Mouse (Mus musculus) embryonic facial prominence, embryonic 12.5 days (tissue): ENCODE results near the gene Ap3s2. TPM values are rescaled to one million over a fixed set of nuclear protein-coding genes. Genes with fewer than 3 reads are reported as not detected.

ENCODE experiments used
- ATAC-seq: fragments of 200-750 bp; cut with Nextera tagmentation; 2 replicates; pipeline ENCODE4 v1.8.0; 2017; ENCODE audit not compliant: insufficient number of reproducible peaks, insufficient read depth, low FRiP score, low TSS enrichment
- H3K27ac ChIP-seq: fragments of 300-500 bp; sonication (generic); 2 replicates; pipeline ENCODE4 v1.5.1; 2016; ENCODE audit warnings: mild to moderate bottlenecking
- H3K27me3 ChIP-seq: fragments of 300-500 bp; sonication (generic); 2 replicates; pipeline ENCODE4 v1.6.1; 2016; ENCODE audit warnings: mild to moderate bottlenecking, moderate library complexity
- H3K36me3 ChIP-seq: fragments of 300-500 bp; sonication (generic); 2 replicates; pipeline ENCODE4 v1.6.1; 2016; ENCODE audit warnings: mild to moderate bottlenecking
- H3K4me1 ChIP-seq: fragments of 300-500 bp; sonication (generic); 2 replicates; pipeline ENCODE4 v1.6.1; 2016
- H3K4me2 ChIP-seq: fragments of 300-500 bp; sonication (generic); replicated peaks from 2 replicates; pipeline ENCODE4 v1.6.1; 2016; ENCODE audit warnings: mild to moderate bottlenecking, moderate library complexity
- H3K4me3 ChIP-seq: fragments of 300-500 bp; sonication (generic); 2 replicates; pipeline ENCODE4 v1.5.1; 2016; ENCODE audit warnings: mild to moderate bottlenecking
- H3K9ac ChIP-seq: fragments of 300-500 bp; sonication (generic); 2 replicates; pipeline ENCODE4 v1.6.1; 2016; ENCODE audit warnings: mild to moderate bottlenecking, moderate library complexity
- H3K9me3 ChIP-seq: fragments of 300-500 bp; sonication (generic); 2 replicates; pipeline ENCODE4 v1.6.1; 2016; ENCODE audit warnings: mild to moderate bottlenecking, moderate library complexity
- WGBS: fragments of 180-500 bp; shearing (Covaris S2); methylation state at CpG from one replicate; pipeline ENCODE4 v1.1.7; 2016; 5-methylcytosine and 5-hydroxymethylcytosine counted together
- microRNA-seq: library from miRNA; unstranded; fragments of <30 nt; microRNA quantifications from one replicate; pipeline ENCODE4, GENCODE M21; 2017
- polyA plus RNA-seq: library from polyadenylated mRNA; unstranded; fragments of >200 nt; fragmentation: Nextera tagmentation; extraction: Ambion mirVana; gene quantifications from 2 replicates; pipeline ENCODE4 v1.2.1, GENCODE M21; 2016

Ap3s2 gene
- polyA plus RNA-seq, 1 experiment from 2014 or later: 38.1 TPM

- Histone ChIP-seq H3K27me3 (no peaks in the 10 kb centered on the region), H3K27ac (no peak overlapping the region), H3K36me3 (no peaks in the 10 kb centered on the region; the same call in 1 of the 2 replicates), H3K9ac (no peak overlapping the region), H3K4me3 (no peak overlapping the region), H3K9me3 (no peaks in the 10 kb centered on the region), H3K4me1 (no peaks in the 10 kb centered on the region), H3K4me2 (no peak overlapping the region)
- no peak for ATAC-seq
Measured at GRCm38 (mm10) chr7:79832980-79833379, 87.5 kb downstream of the Ap3s2 start.

GRCm38 (mm10) chr7:79831585-79831984, 88.9 kb downstream of the Ap3s2 start:
- no peak overlapping the region for H3K27ac ChIP-seq
- ATAC-seq: no peak
- WGBS: 71% methylated on average over 6 of the region's 6 CpGs
- no peaks in the 10 kb centered on the region for H3K4me1 ChIP-seq
- H3K4me2 ChIP-seq: no peak overlapping the region
- no peak overlapping the region for H3K9ac ChIP-seq
- H3K27me3 ChIP-seq: no peaks in the 10 kb centered on the region
- no peak overlapping the region for H3K4me3 ChIP-seq
- no peaks in the 10 kb centered on the region for H3K9me3 ChIP-seq
- H3K36me3 ChIP-seq: peaks cover 8% of the 10 kb centered on the region; the same call in 1 of the 2 replicates

GRCm38 (mm10) chr7:79831145-79831544, 89.3 kb downstream of the Ap3s2 start:
- WGBS: 79% methylated on average over 6 of the region's 6 CpGs
- ATAC-seq: no peak
- H3K27ac ChIP-seq: no peak overlapping the region
- peaks cover 8% of the 10 kb centered on the region; the same call in 1 of the 2 replicates for H3K36me3 ChIP-seq
- H3K27me3 ChIP-seq: no peaks in the 10 kb centered on the region
- no peaks in the 10 kb centered on the region for H3K9me3 ChIP-seq
- no peaks in the 10 kb centered on the region for H3K4me1 ChIP-seq
- H3K9ac ChIP-seq: no peak overlapping the region
- H3K4me3 ChIP-seq: no peak overlapping the region
- H3K4me2 ChIP-seq: no peak overlapping the region

- H3K4me1 ChIP-seq: no peaks in the 10 kb centered on the region
- WGBS: 77% methylated on average over 3 of the region's 3 CpGs
Measured at GRCm38 (mm10) chr7:79828341-79828740, 92.1 kb downstream of the Ap3s2 start.

More at GRCm38 (mm10) chr7:79828341-79828740, 92.1 kb downstream of the Ap3s2 start:
- Histone ChIP-seq H3K4me2 (no peak overlapping the region), H3K36me3 (peaks cover 16% of the 10 kb centered on the region; the same call in 1 of the 2 replicates), H3K27ac (no peak overlapping the region), H3K27me3 (no peaks in the 10 kb centered on the region), H3K9me3 (no peaks in the 10 kb centered on the region), H3K4me3 (no peak overlapping the region), H3K9ac (no peak overlapping the region)
- ATAC-seq: no peak

Small RNA genes lying within 50 kb of the gene (microRNA-seq; reads per million reads assigned to microRNA genes)
- gene Gm24541: not detected

Other genes starting within 250 kb of the Ap3s2 start
- 11.5 and 11.7 TPM in 2 replicates for gene Kif7, start 204.9 kb downstream of the Ap3s2 start, polyA plus RNA-seq
- gene Plin1, start 187.7 kb downstream of the Ap3s2 start, polyA plus RNA-seq: 0.13 TPM in 1 of 2 replicates, not detected in the other
- gene Pex11a, start 177.5 kb downstream of the Ap3s2 start, polyA plus RNA-seq: 10.3 and 11.9 TPM in 2 replicates
- 0.56 TPM in 1 of 2 replicates, not detected in the other for gene Wdr93, start 177.5 kb downstream of the Ap3s2 start, polyA plus RNA-seq
- gene Mesp1, start 126.9 kb downstream of the Ap3s2 start, polyA plus RNA-seq: not detected in 2 replicates
- 0.15 and 0.22 TPM in 2 replicates for gene Mesp2, start 109.9 kb downstream of the Ap3s2 start, polyA plus RNA-seq
- gene Anpep, start 59.6 kb downstream of the Ap3s2 start, polyA plus RNA-seq: 5.2 and 7.6 TPM in 2 replicates
- 18.7 and 20.5 TPM in 2 replicates for gene Arpin, start 14.7 kb upstream of the Ap3s2 start, polyA plus RNA-seq
- gene Zfp710, start 104.2 kb upstream of the Ap3s2 start, polyA plus RNA-seq: 21.6 and 22.2 TPM in 2 replicates
- 495 and 498 TPM in 2 replicates for gene Idh2, start 194.7 kb upstream of the Ap3s2 start, polyA plus RNA-seq